Mouse (Mus musculus) heart, adult 2 months (tissue): ENCODE data around the gene Fasl. TPM values are rescaled to one million over a fixed set of nuclear protein-coding genes. Genes with fewer than 3 reads are reported as not detected.

Experiments used
- DNase-seq, 2 experiments: peaks; one replicate each; pipeline ENCODE4 v3.0.0; 2021
- H3K27ac ChIP-seq: fragments of 200-600 bp; 2 replicates; pipeline ENCODE4 v1.8.1; 2022
- H3K27me3 ChIP-seq: fragments of 200-500 bp; 2 replicates; pipeline ENCODE4 v1.6.1; 2012; ENCODE audit warnings: mild to moderate bottlenecking, low read length, inconsistent platforms, mixed read lengths; ENCODE audit not compliant: control insufficient read depth, insufficient read depth
- H3K36me3 ChIP-seq: fragments of 200-500 bp; 2 replicates; pipeline ENCODE4 v1.6.1; 2012; ENCODE audit warnings: low read length, inconsistent platforms; ENCODE audit not compliant: control insufficient read depth, insufficient read depth
- H3K4me1 ChIP-seq: fragments of 200-500 bp; 2 replicates; pipeline ENCODE4 v1.6.1; 2011; ENCODE audit warnings: low read length; ENCODE audit not compliant: control insufficient read depth, insufficient read depth
- H3K4me3 ChIP-seq: fragments of 200-600 bp; 2 replicates; pipeline ENCODE4 v1.8.1; 2022
- H3K79me2 ChIP-seq: fragments of 200-500 bp; replicated peaks from 2 replicates; pipeline ENCODE4 v1.6.1; 2012; ENCODE audit warnings: mild to moderate bottlenecking, inconsistent platforms, low read length, moderate library complexity, mixed read lengths; ENCODE audit not compliant: control insufficient read depth, insufficient read depth
- H3K9ac ChIP-seq: fragments of 200-500 bp; 2 replicates; pipeline ENCODE4 v1.6.1; 2012; ENCODE audit warnings: low read depth, mild to moderate bottlenecking, control low read depth, inconsistent platforms, low read length, mixed read lengths
- CTCF ChIP-seq: fragments of 200-600 bp; IDR thresholded peaks from 2 replicates; pipeline ENCODE4 v1.8.1; 2022; ENCODE audit warnings: antibody characterized with exemption, mild to moderate bottlenecking, moderate library complexity
- EP300 ChIP-seq: fragments of 200-500 bp; IDR thresholded peaks from 2 replicates; pipeline ENCODE4 v1.6.1; 2011; ENCODE audit warnings: low read depth, low read length, control low read depth; ENCODE audit not compliant: insufficient read depth
- POLR2A ChIP-seq: fragments of 200-500 bp; IDR thresholded peaks from 2 replicates; pipeline ENCODE4 v1.6.1; 2011; ENCODE audit warnings: mild to moderate bottlenecking, low read depth, low read length, control low read depth; ENCODE audit not compliant: insufficient read depth
- WGBS: fragments of 180-500 bp; shearing (Covaris S2); methylation state at CpG from one replicate; pipeline ENCODE4 v1.1.7; 2018; 5-methylcytosine and 5-hydroxymethylcytosine counted together
- intact Hi-C: fragments of 180-260 bp; cut with DNase I; formaldehyde crosslinking; loops from one replicate; pipeline ENCODE4 v1.15.1; 2025
- polyA plus RNA-seq: library from polyadenylated mRNA; depleted of rRNA; stranded (reverse); fragments of >200 nt; gene quantifications from 2 replicates; pipeline ENCODE4 v1.2.3, GENCODE M21; 2012
- total RNA-seq, 2 experiments: library from RNA; stranded (reverse); gene quantifications; 2 replicates each; pipeline ENCODE4 v1.2.3; 2021

The Fasl gene
- total and polyA plus RNA-seq, 3 experiments: 0.10 TPM; not detected in 2

- intact Hi-C loops: no loop called here
- TF ChIP-seq POLR2A: no peak
These were observed 43.4 kb downstream of the Fasl start for GRCm38 (mm10) chr1:161744855-161745254.

DNA sequence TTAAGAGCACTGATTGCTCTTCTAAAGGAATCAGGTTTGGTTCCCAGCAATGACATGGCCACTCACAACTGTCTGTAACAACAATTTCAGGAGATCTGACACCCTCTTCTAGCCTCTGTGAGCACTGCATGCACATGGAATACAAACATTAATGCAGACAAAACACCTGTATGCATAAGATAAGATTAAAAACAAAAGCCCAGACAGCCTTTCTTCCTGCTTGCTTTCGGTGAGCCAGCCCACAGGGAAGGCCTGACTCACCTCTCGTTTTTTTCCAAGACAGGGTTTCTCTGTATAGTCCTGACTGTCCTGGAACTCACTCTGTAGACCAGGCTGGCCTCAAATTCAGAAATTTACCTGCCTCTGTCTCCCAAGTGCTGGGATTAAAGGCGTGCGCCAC is 44.1 kb downstream of the Fasl start:
- WGBS: 68% methylated on average over 4 of the region's 4 CpGs
- Histone ChIP-seq H3K79me2 (no peaks in the 10 kb centered on the region), H3K27ac (no peak overlapping the region), H3K9ac (no peak overlapping the region), H3K4me1 (no peaks in the 10 kb centered on the region), H3K4me3 (no peak overlapping the region), H3K27me3 (no peaks in the 10 kb centered on the region; the same call in 1 of the 2 replicates), H3K36me3 (no peaks in the 10 kb centered on the region)
- no peak for TF ChIP-seq EP300
- TF ChIP-seq CTCF: no peak
- no peak for TF ChIP-seq POLR2A
- intact Hi-C loops: no loop called here
- DNase-seq: no peak

More at GRCm38 (mm10) chr1:161744855-161745254, 43.4 kb downstream of the Fasl start:
- Histone ChIP-seq H3K27me3 (no peaks in the 10 kb centered on the region), H3K4me1 (no peaks in the 10 kb centered on the region), H3K9ac (no peak overlapping the region), H3K36me3 (no peaks in the 10 kb centered on the region), H3K79me2 (no peaks in the 10 kb centered on the region), H3K4me3 (no peak overlapping the region), H3K27ac (no peak overlapping the region)
- no peak for DNase-seq
- 58% methylated on average over 4 of the region's 4 CpGs for WGBS

GRCm38 (mm10) chr1:161742481-161743267 is 45.6 kb downstream of the Fasl start:
- H3K27me3 ChIP-seq: no peaks in the 10 kb centered on the region; the same call in 1 of the 2 replicates
- intact Hi-C loops: no loop called here
- no peaks in the 10 kb centered on the region for H3K79me2 ChIP-seq
- H3K4me3 ChIP-seq: no peak overlapping the region
- 83% methylated on average over 16 of the region's 16 CpGs for WGBS
- H3K4me1 ChIP-seq: no peaks in the 10 kb centered on the region
- no peaks in the 10 kb centered on the region for H3K36me3 ChIP-seq
- TF ChIP-seq EP300: no peak
- no peak for TF ChIP-seq POLR2A
- no peak overlapping the region for H3K27ac ChIP-seq
- DNase-seq: no peak
- no peak overlapping the region for H3K9ac ChIP-seq

DNA sequence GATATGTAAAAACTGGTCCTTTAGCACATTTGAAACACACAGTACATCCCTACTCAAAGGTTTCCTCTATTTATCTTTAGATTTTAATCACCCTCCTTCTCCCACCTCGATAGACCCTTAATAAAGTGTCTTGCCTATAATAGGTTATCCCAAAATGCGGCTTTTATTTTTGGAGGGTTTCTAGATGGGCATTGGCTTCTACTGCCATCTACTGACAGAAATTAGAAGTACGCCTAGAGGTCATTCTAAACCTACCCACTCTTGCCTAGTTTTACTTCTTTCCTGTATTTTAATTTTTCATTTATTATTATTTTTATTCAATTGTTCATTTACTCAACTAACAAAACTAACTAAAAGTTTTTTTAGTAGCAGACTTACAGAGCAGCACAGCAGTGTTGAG is 51.4 kb downstream of the Fasl start:
- H3K36me3 ChIP-seq: no peaks in the 10 kb centered on the region
- H3K27ac ChIP-seq: no peak overlapping the region
- H3K79me2 ChIP-seq: no peaks in the 10 kb centered on the region
- no peaks in the 10 kb centered on the region for H3K4me1 ChIP-seq
- no peak overlapping the region for H3K9ac ChIP-seq
- WGBS: 5% methylated on average over 3 of the region's 3 CpGs
- H3K27me3 ChIP-seq: no peaks in the 10 kb centered on the region; the same call in 1 of the 2 replicates
- H3K4me3 ChIP-seq: no peak overlapping the region
- TF ChIP-seq CTCF (peak; percentile 91), POLR2A (no peak)
- intact Hi-C loops: loop anchor here (1.0 to 2.0 kb wide), 2 partner anchors 48 to 337 kb away; no protein-coding TSS in a partner anchor
- DNase-seq: no peak

DNA sequence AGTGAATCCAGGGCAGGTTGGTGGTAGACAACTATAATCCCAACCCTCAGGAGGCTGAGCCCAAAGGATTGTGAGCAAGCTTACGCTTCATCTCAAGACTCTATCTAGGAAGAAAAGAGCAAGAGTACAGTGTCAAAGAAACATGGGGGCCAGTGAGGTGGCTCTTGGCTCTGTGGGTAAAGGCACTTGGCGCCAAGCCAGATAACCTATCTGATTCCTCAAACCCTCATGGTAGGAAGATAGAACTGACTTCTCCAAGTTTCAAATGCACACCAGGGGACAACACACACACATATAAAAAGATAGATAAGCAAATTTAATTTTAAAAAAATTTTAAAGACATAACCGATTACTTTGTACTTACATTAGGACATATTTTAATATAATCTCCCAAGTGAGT is 52.0 kb downstream of the Fasl start:
- TF ChIP-seq EP300 (no peak), CTCF (no peak), POLR2A (no peak)
- no peaks in the 10 kb centered on the region for H3K79me2 ChIP-seq
- no peak overlapping the region for H3K27ac ChIP-seq
- WGBS: 65% methylated on average over 3 of the region's 3 CpGs
- H3K9ac ChIP-seq: no peak overlapping the region
- no peak overlapping the region for H3K4me3 ChIP-seq
- intact Hi-C loops: loop anchor here (2.0 kb wide), 1 partner anchor 47 kb away; no protein-coding TSS in a partner anchor
- no peaks in the 10 kb centered on the region; the same call in 1 of the 2 replicates for H3K27me3 ChIP-seq
- no peak for DNase-seq
- H3K4me1 ChIP-seq: no peaks in the 10 kb centered on the region
- no peaks in the 10 kb centered on the region for H3K36me3 ChIP-seq

- TF ChIP-seq POLR2A: no peak
- TF ChIP-seq EP300: no peak
- TF ChIP-seq CTCF: peak; percentile 21
- H3K4me3 ChIP-seq: no peak overlapping the region
These were observed 52.7 kb downstream of the Fasl start for GRCm38 (mm10) chr1:161735465-161736046.

More at GRCm38 (mm10) chr1:161735465-161736046, 52.7 kb downstream of the Fasl start:
- H3K36me3 ChIP-seq: no peaks in the 10 kb centered on the region
- no peak overlapping the region for H3K27ac ChIP-seq
- WGBS: 52% methylated on average over 11 of the region's 11 CpGs
- no peak overlapping the region for H3K9ac ChIP-seq
- H3K27me3 ChIP-seq: no peaks in the 10 kb centered on the region; the same call in 1 of the 2 replicates
- H3K79me2 ChIP-seq: no peaks in the 10 kb centered on the region
- intact Hi-C loops: loop anchor here (2.0 kb wide), 1 partner anchor 47 kb away; no protein-coding TSS in a partner anchor
- H3K4me1 ChIP-seq: no peaks in the 10 kb centered on the region
- DNase-seq: no peak
